Mouse (Mus musculus) lung, adult 2 months (tissue): ENCODE measurements around the gene Acoxl. TPM values are rescaled to one million over a fixed set of nuclear protein-coding genes. Genes with fewer than 3 reads are reported as not detected.

ENCODE experiments used
- DNase-seq: peaks from one replicate; pipeline ENCODE4 v3.0.0; 2022
- H3K4me1 ChIP-seq: fragments of 200-500 bp; 2 replicates; pipeline ENCODE4 v1.6.1; 2011; ENCODE audit warnings: low read length; ENCODE audit not compliant: control insufficient read depth, insufficient read depth
- H3K4me3 ChIP-seq: fragments of 200-500 bp; replicated peaks from 2 replicates; pipeline ENCODE3; 2011; ENCODE audit warnings: low read depth, mild to moderate bottlenecking, control low read depth, low read length; ENCODE audit errors: extremely low read depth
- CTCF ChIP-seq: fragments of 200-500 bp; IDR thresholded peaks from 2 replicates; pipeline ENCODE4 v1.5.1; 2011; ENCODE audit warnings: mild to moderate bottlenecking, low read length, control low read depth; ENCODE audit not compliant: insufficient read depth
- POLR2A ChIP-seq: fragments of 200-500 bp; IDR thresholded peaks from 2 replicates; pipeline ENCODE4 v1.6.1; 2011; ENCODE audit warnings: low read depth, mild to moderate bottlenecking, control low read depth, low read length, borderline replicate concordance; ENCODE audit errors: extremely low read depth
- WGBS: fragments of 180-500 bp; shearing (Covaris S2); methylation state at CpG from one replicate; pipeline ENCODE4 v1.1.7; 2018; 5-methylcytosine and 5-hydroxymethylcytosine counted together
- polyA plus RNA-seq: library from polyadenylated mRNA; depleted of rRNA; stranded (reverse); fragments of >200 nt; gene quantifications from 2 replicates; pipeline ENCODE4 v1.2.3, GENCODE M21; 2012

Gene Acoxl
- polyA plus RNA-seq, 1 experiment, result 52.4 TPM

DNA sequence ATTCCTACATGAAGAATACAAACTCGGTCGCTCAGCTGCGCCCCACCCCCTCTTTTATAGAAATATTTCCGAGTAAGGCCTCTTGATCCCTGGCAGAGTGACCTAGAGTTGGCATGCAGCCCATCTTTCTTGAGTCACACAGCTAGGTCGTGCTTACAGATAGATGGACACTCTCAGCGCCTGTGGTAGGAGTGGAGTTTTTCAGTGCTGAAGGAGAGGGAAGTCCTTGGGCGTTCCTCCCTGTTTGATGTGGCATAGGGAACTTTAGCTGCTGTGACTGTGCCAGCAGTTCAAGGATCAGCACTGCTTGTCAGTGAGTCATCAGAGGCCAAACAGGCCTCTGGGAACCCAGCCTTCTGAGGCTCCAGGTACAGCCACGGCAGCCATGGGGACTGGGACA lies 51.9 kb downstream of the Acoxl start:
- H3K4me3 ChIP-seq, result no peak overlapping the region
- peak; percentile 70 for DNase-seq
- 30% methylated on average over 8 of the region's 8 CpGs for WGBS
- 0 out of 2 replicates have a peak, but pooled peaks cover 3% of the 10 kb centered on the region for H3K4me1 ChIP-seq
- TF ChIP-seq CTCF, result no peak
- no peak for TF ChIP-seq POLR2A

DNA sequence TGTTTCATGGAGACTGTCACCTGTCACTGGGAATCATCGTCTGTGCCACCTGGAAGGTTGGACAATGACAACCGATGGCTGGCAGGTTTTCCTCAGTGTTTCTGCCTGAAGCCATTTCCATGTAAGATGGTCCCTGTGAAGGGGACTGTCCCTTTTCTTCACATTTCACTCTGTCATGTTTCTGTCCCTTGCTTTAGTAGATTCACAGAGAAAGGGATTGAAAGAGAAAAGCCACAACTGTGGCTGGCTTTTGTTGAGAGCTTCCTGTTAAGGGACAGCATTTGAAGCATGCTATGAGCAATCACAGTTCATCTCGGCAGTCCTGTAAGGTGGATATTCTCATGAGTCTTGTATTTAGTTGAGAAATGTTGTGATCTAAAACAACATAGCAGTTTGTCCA lies 52.4 kb downstream of the Acoxl start:
- Histone ChIP-seq H3K4me1 (0 out of 2 replicates have a peak, but pooled peaks cover 3% of the 10 kb centered on the region), H3K4me3 (no peak overlapping the region)
- no peak for TF ChIP-seq POLR2A
- TF ChIP-seq CTCF, result no peak
- DNase-seq, result no peak
- WGBS, result 90% methylated on average over 3 of the region's 3 CpGs

DNA sequence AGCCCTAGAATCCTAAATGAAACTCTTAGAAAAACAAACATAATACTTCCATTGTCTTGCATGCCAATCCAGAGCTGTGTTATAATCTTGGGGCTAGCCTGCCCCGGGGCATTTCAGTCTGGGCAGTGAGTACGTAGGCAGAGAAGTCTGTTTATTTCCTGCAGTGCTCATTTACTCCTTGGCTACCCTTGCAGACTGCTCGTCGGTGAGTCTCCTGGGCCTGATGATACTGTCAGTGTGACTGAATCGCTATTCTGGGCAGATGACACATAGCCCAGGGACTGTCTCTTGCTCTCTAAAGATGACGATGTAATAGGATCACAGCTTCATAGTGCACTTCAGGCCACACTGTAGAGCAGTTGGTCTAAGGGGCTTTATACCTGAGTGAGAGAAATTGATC lies 56.2 kb downstream of the Acoxl start:
- no peak overlapping the region for H3K4me3 ChIP-seq
- H3K4me1 ChIP-seq, result 0 out of 2 replicates have a peak, but pooled peaks cover 3% of the 10 kb centered on the region
- DNase-seq, result no peak
- TF ChIP-seq POLR2A (no peak), CTCF (no peak)
- WGBS, result 32% methylated on average over 6 of the region's 6 CpGs

DNA sequence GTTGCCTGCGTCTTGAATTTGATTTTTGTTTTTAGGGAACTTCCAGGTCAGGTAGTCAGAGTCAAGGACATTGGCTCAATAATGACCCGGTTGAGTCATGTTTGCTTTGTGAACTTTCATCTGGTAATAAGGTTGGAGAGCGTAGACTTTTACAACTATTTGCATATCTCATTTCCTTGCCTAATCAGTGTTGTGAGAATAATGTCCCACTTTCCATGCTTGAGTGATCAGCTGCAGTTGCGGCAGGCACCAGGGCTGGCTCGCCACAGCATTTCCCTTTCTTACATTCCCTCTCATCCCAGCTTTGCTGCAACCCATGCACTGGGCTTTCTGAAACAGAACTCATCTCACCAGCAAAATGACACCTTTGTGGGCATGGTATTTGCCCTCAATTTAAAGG lies 59.0 kb downstream of the Acoxl start:
- H3K4me1 ChIP-seq, result no peaks in the 10 kb centered on the region
- TF ChIP-seq CTCF (no peak), POLR2A (no peak)
- 51% methylated on average over 5 of the region's 5 CpGs for WGBS
- DNase-seq, result no peak
- H3K4me3 ChIP-seq, result no peak overlapping the region

DNA sequence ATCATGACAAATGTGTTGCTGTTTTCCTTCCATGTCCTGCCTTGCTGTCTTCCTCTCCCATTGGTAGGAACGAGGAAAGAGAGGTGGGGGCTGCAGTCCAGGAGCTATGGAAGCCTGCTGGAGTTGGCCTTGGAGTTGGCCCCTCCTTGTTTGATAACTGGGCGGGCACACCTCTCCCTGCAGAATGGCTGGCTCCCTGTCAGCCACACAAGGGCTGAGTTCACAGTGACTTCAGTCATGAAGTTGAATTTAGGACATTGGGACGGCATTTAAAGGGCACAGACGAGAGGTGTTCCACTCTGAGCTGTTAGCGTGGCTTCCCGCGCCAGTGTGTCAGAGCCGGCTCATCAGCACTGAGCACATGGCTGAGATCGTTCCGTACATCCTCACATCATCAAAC lies 66.2 kb downstream of the Acoxl start:
- H3K4me3 ChIP-seq, result no peak overlapping the region
- no peaks in the 10 kb centered on the region for H3K4me1 ChIP-seq
- DNase-seq, result no peak
- no peak for TF ChIP-seq POLR2A
- WGBS, result 75% methylated on average over 10 of the region's 10 CpGs

DNA sequence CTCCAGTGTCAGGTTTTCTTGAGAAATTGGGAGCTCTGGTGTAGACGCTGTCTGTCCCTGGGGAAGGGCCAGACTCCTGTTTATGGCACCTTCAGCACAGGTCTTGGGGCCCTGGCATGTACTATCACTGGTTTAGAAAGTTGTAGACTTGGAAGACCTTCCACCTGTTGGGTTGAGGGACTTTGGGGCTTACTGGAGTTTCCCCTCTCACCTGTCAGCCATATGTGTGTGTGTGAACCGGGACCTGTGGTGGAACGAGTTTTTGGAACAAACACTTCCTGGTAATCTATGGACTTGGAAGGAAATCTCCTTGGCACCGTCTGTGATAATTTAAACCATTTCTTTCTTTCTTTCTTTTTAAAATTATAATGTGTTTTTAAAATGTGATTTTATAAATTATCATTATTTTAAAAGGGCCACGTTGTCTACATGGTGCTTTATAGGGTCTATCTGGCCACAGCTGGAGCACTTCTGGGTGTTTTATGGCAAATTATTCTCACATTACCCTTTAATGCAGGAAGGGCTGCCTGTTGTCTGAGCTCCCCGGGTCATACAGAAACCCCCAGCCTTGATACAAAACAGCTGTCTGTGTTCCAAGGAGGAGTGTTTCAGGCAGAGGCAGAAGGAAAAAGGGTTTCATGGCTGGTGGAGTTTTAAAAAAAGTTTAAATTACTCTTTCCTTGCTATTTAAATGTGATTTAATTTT lies 68.5 kb downstream of the Acoxl start:
- Histone ChIP-seq H3K4me1 (no peaks in the 10 kb centered on the region), H3K4me3 (no peak overlapping the region)
- WGBS, result 65% methylated on average over 6 of the region's 6 CpGs
- no peak for DNase-seq
- TF ChIP-seq POLR2A (no peak), CTCF (no peak)

DNA sequence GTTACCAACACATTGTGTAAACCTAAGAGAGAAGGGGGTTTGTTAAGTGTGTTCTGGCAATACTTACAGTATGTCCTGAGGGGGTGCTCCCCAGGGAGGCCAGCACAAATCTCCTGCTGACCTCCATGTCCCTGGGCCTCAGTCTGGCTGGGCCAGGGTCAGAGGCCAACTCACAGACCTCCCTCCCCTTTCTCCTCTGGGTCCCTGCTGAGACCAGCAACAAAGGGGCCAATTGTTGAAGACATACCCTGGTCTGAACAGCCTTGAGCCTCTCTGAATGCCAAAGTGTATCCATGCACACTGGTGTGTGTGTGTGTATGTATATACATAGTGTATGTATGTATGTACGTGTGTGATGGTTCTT lies 69.0 kb downstream of the Acoxl start:
- Histone ChIP-seq H3K4me3 (no peak overlapping the region), H3K4me1 (no peaks in the 10 kb centered on the region)
- 77% methylated on average over 1 of the region's 1 CpGs for WGBS
- no peak for TF ChIP-seq CTCF
- no peak for TF ChIP-seq POLR2A
- DNase-seq, result no peak

DNA sequence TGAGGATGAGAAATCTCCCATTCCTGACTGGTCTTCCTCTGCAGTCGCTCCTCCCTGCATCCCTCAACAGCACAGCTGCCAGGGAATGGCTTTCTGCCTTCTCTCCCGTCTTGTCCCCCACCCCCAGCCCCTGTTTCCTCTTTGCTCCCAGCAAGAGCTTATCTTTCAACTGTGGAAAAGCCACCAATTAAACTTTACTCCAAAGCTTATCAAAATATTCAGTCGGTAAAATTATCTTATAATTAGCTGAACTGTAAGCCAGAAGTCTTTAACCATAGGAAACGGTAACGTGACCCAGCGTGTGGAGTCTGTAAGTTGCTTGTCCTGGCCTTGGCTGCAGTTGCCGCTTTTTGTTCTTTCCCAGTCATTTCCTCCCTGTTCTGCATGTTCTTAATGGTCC lies 70.2 kb downstream of the Acoxl start:
- 44% methylated on average over 7 of the region's 7 CpGs for WGBS
- H3K4me3 ChIP-seq, result no peak overlapping the region
- TF ChIP-seq POLR2A (no peak), CTCF (no peak)
- H3K4me1 ChIP-seq, result no peaks in the 10 kb centered on the region
- DNase-seq, result no peak

DNA sequence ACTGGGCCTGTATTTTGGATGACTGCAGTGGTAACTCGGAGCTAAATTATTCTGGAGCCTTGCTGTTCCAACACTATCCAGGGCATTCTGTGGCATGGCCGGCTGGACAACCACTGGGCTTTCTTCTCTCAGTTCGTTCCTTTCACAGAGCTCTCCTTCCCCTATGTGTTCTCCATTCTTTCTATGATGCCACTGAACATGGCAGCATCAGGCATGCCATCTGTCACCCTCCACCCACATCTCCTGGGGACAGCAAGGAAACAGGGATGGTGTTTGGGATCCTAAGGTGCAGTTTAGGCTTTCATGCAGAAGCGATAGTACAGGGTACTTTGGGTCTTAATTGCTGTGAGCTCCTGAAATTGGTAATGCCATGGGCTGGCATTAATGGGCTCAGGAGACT lies 71.1 kb downstream of the Acoxl start:
- no peak for DNase-seq
- H3K4me3 ChIP-seq, result no peak overlapping the region
- TF ChIP-seq POLR2A (no peak), CTCF (no peak)
- no peaks in the 10 kb centered on the region for H3K4me1 ChIP-seq
- 92% methylated on average over 4 of the region's 4 CpGs for WGBS

DNA sequence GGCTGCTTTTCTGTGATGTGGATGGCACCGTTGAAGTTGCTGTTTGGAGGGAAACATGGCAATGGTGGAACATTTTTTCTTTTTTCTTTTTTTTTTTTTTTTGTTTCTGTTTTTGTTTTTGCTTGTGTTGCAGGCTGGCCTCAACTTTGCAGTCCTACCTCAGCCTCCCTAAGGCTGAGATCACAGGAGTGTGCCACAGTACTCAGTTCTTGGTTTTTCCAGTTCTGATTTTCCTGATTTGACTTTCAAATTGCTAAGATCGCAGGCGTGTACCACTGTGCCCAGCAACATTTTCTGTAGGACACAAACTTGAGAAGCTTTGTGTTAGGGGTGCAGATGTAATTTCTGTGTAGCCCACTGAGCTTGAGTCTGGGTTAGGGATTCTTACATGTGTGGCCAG lies 72.9 kb downstream of the Acoxl start:
- no peaks in the 10 kb centered on the region; the same call in 1 of the 2 replicates for H3K4me1 ChIP-seq
- DNase-seq, result no peak
- TF ChIP-seq POLR2A (no peak), CTCF (no peak)
- WGBS, result 87% methylated on average over 3 of the region's 3 CpGs
- no peak overlapping the region for H3K4me3 ChIP-seq
